In the genomic region with DNA sequence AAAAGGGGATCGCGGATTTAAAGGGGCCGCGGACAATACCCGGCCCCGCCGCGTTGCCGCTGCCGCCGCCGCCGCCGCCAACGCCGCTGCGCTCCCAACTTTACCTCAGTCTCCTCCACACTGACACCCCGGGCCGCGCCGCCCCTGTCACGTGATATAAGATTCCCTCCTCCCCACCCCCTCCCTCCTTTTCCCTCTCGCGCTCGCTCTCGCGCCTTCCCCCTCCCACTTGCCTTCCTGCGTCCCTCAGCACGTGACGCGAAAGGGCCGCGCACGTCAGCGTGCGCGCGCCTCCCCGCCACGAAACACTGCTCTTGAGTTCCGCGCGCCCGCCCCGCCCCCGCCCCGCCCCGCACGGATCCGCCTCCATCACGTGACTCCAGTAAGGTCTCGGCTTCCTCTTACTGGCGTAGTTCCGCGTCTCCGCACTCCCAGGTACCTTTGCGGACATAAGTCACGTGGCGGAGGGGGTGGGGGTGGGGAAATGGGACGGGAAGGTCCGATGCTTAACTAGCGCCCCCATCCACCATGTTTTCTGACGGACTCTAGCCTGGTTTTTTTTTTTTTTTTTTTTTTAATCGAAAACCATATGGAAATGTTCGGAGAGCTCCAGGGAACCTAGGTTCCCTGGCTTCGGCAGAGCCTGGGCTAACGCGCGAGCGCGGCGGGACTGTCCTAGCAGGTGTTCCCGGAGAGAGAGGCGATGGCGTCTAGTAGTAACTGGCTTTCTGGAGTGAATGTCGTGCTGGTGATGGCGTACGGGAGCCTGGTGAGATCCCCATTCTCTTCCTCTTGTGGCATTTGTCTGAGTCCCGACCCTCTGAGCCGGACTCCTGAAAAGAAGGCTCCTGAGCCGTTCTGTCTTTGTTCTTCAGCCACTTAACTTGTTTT, we compare ENCODE assay signal across 8 mouse cellular contexts. TPM values are rescaled to one million over a fixed set of nuclear protein-coding genes. Genes with fewer than 3 reads are reported as not detected.
DNase-seq lines count a peak whose midpoint lies in the region; ATAC-seq and TF ChIP-seq lines count a peak whose summit lies in the region.

A gene (minus strand): TSS at position 278 of the 891 bp plus-strand sequence.

- peak in 2 of 3 experiments; percentile 30; a peak in 3 of 6 replicates for TF ChIP-seq CTCF in MEL (IDR thresholded peaks at IDR 0.05 in 2 of 3, conservative IDR thresholded peaks at IDR 0.05 in 1 of 3; ENCODE audit: control insufficient read depth in 1 of 3, insufficient read depth in 1 of 3, low read depth in 2 of 3, low read length in 3 of 3, poor library complexity in 1 of 3, severe bottlenecking in 1 of 3)
- no peak for TF ChIP-seq CTCF in cerebellum, adult 2 months (IDR thresholded peaks at IDR 0.05; ENCODE audit: borderline replicate concordance, insufficient read depth, low read depth, low read length)
- TF ChIP-seq CTCF in forebrain, postnatal 0 days (IDR thresholded peaks at IDR 0.05; ENCODE audit: low read depth): peak; percentile 43; the same call in 1 of the 2 replicates

- H3K36me3 ChIP-seq in MEL (ENCODE audit: control insufficient read depth in 1 of 2, insufficient read depth in 2 of 2, low read length in 2 of 2): peaks cover 37 to 50% of the 10 kb centered on the region in 2 experiments
- H3K36me3 ChIP-seq in forebrain, postnatal 0 days (ENCODE audit: insufficient read depth): peaks cover 18% of the 10 kb centered on the region
- peaks cover 29% of the 10 kb centered on the region for H3K36me3 ChIP-seq in lung, embryonic 15.5 days

- ATAC-seq in forebrain, postnatal 0 days: peak; percentile 92
- ATAC-seq in lung, embryonic 15.5 days (ENCODE audit: borderline replicate concordance, extremely low read depth, low FRiP score, low TSS enrichment): peak; percentile 95

- peaks cover 11 to 14% of the 10 kb centered on the region in 2 experiments for H3K4me1 ChIP-seq in MEL (ENCODE audit: control insufficient read depth in 1 of 2, insufficient read depth in 2 of 2, low read length in 2 of 2)
- H3K4me1 ChIP-seq in cerebellum, adult 2 months (ENCODE audit: control insufficient read depth, insufficient read depth, low read length): peaks cover 8% of the 10 kb centered on the region
- peaks cover 18% of the 10 kb centered on the region for H3K4me1 ChIP-seq in forebrain, postnatal 0 days (ENCODE audit: insufficient read depth)
- peaks cover 26% of the 10 kb centered on the region for H3K4me1 ChIP-seq in lung, embryonic 15.5 days

- peaks cover 63% of the 10 kb centered on the region for H3K79me2 ChIP-seq in MEL (ENCODE audit: control insufficient read depth, insufficient read depth, low read length, poor library complexity)

- H3K4me3 ChIP-seq in MEL (ENCODE audit: control insufficient read depth in 1 of 2, insufficient read depth in 1 of 2, low read depth in 2 of 2, low read length in 2 of 2): peak within 1 kb of the TSS; percentile 94 to 97
- peak within 1 kb of the TSS; percentile 95 for H3K4me3 ChIP-seq in cerebellum, adult 2 months (replicated peaks; ENCODE audit: insufficient read depth, low read depth, low read length)
- H3K4me3 ChIP-seq in forebrain, postnatal 0 days (ENCODE audit: low read depth, low read length): peak within 1 kb of the TSS; percentile 87
- H3K4me3 ChIP-seq in lung, embryonic 15.5 days: peak within 1 kb of the TSS; percentile 83

- peak; percentile 100 for DNase-seq in MEL (ENCODE audit: low read depth, low spot score)
- DNase-seq in cerebellum, adult 2 months: peak; percentile 93 to 96
- peak; percentile 99 for DNase-seq in forebrain, postnatal 0 days
- peak; percentile 94 for DNase-seq in heart, postnatal 4 days
- peak; percentile 89 to 94 for DNase-seq in layer of hippocampus, adult 8-10 months (ENCODE audit: low spot score in 2 of 2)
- peak; percentile 94 for DNase-seq in ovary, adult 18-20 months (ENCODE audit: low spot score)
- DNase-seq in thymus, postnatal 0 days (ENCODE audit: low spot score): peak; percentile 99

- peak within 1 kb of the TSS; percentile 68 for H3K4me2 ChIP-seq in forebrain, postnatal 0 days (ENCODE audit: low read depth)
- peak within 1 kb of the TSS; percentile 67 for H3K4me2 ChIP-seq in lung, embryonic 15.5 days

- peak within 1 kb of the TSS; percentile 99 for H3K9ac ChIP-seq in MEL (ENCODE audit: control insufficient read depth, low read depth, low read length, poor library complexity, severe bottlenecking)
- peak within 1 kb of the TSS; percentile 96 for H3K9ac ChIP-seq in forebrain, postnatal 0 days
- peak within 1 kb of the TSS; percentile 94 for H3K9ac ChIP-seq in lung, embryonic 15.5 days

- under 1% methylated on average over 74 of the region's 81 CpGs for WGBS in cerebellum, adult 2 months
- under 1% methylated on average over 79 of the region's 81 CpGs for WGBS in forebrain, postnatal 0 days
- 1% methylated on average over 79 of the region's 81 CpGs for WGBS in lung, embryonic 15.5 days

- TF ChIP-seq EP300 in MEL (IDR thresholded peaks at IDR 0.05; ENCODE audit: low read depth in 1 of 2, low read length in 2 of 2): peak in 1 of 2 experiments; percentile 53; a peak in 2 of 4 replicates

- TF ChIP-seq POLR2A in MEL (IDR thresholded peaks at IDR 0.05; ENCODE audit: control insufficient read depth in 1 of 2, insufficient read depth in 1 of 2, low read depth in 1 of 2, low read length in 2 of 2, poor library complexity in 1 of 2): peak; percentile 63 to 83
- TF ChIP-seq POLR2A in cerebellum, adult 2 months (IDR thresholded peaks at IDR 0.05; ENCODE audit: borderline replicate concordance, insufficient read depth, low read length): peak; percentile 48; the same call in 1 of the 2 replicates

- H3K27ac ChIP-seq in MEL (ENCODE audit: control insufficient read depth, low read depth, low read length): peak within 1 kb of the TSS; percentile 89
- H3K27ac ChIP-seq in cerebellum, adult 2 months (ENCODE audit: insufficient read depth, low read length): peak within 1 kb of the TSS; percentile 79; the same call in 1 of the 2 replicates
- H3K27ac ChIP-seq in forebrain, postnatal 0 days (ENCODE audit: low read depth, low read length): peak within 1 kb of the TSS; percentile 93
- peak within 1 kb of the TSS; percentile 97 for H3K27ac ChIP-seq in lung, embryonic 15.5 days

- no peaks in the 10 kb centered on the region for H3K9me3 ChIP-seq in MEL (replicated peaks; ENCODE audit: insufficient read depth, low read length)
- no peaks in the 10 kb centered on the region for H3K9me3 ChIP-seq in forebrain, postnatal 0 days (ENCODE audit: low read length)
- H3K9me3 ChIP-seq in lung, embryonic 15.5 days: no peaks in the 10 kb centered on the region

- H3K27me3 ChIP-seq in MEL (ENCODE audit: control insufficient read depth in 1 of 2, insufficient read depth in 2 of 2, low read length in 2 of 2): no peaks in the 10 kb centered on the region
- H3K27me3 ChIP-seq in cerebellum, adult 2 months (ENCODE audit: control insufficient read depth, insufficient read depth, low read length): no peaks in the 10 kb centered on the region
- H3K27me3 ChIP-seq in forebrain, postnatal 0 days (ENCODE audit: insufficient read depth, low read length): no peaks in the 10 kb centered on the region
- H3K27me3 ChIP-seq in lung, embryonic 15.5 days: no peaks in the 10 kb centered on the region

- TF ChIP-seq RAD21 in MEL (IDR thresholded peaks at IDR 0.05; ENCODE audit: low read depth, low read length): no peak

TF ChIP-seq in MEL, 35 proteins besides CTCF, POLR2A, EP300 and RAD21 (continues in another document):
- TF ChIP-seq SMC3 (IDR thresholded peaks at IDR 0.05; ENCODE audit: low read depth, low read length): no peak
- no peak for TF ChIP-seq TAL1 (IDR thresholded peaks at IDR 0.05; ENCODE audit: low read length)
- TF ChIP-seq USF2 (IDR thresholded peaks at IDR 0.05; ENCODE audit: borderline replicate concordance in 1 of 2, insufficient read depth in 1 of 2, low read depth in 1 of 2, low read length in 2 of 2): peak; percentile 86 to 95
- 0 out of 2 replicates have a peak, but pooled peaks have one; percentile 53 for TF ChIP-seq ZMIZ1 (IDR thresholded peaks at IDR 0.05; ENCODE audit: low read depth, low read length)
- TF ChIP-seq TCF12 (IDR thresholded peaks at IDR 0.05; ENCODE audit: low read depth, low read length): peak; percentile 70
- TF ChIP-seq ETS1 (IDR thresholded peaks at IDR 0.05; ENCODE audit: low read depth, low read length): peak; percentile 62
- peak; percentile 99 for TF ChIP-seq ELF1 (IDR thresholded peaks at IDR 0.05; ENCODE audit: low read depth, low read length)
- TF ChIP-seq BHLHE40 (IDR thresholded peaks at IDR 0.05; ENCODE audit: borderline replicate concordance, low read depth, low read length): peak; percentile 94
- TF ChIP-seq MAX (IDR thresholded peaks at IDR 0.05; ENCODE audit: low read length): peak; percentile 91
- peak; percentile 64; the same call in 1 of the 2 replicates for TF ChIP-seq KAT2A (conservative IDR thresholded peaks at IDR 0.05; ENCODE audit: low read depth, low read length)
- no peak for TF ChIP-seq ZC3H11A (IDR thresholded peaks at IDR 0.05; ENCODE audit: low read depth, low read length)
- peak; percentile 70 for TF ChIP-seq NELFE (IDR thresholded peaks at IDR 0.05; ENCODE audit: low read depth, low read length)
- peak; percentile 68; the same call in 1 of the 2 replicates for TF ChIP-seq POLR2AphosphoS2 (IDR thresholded peaks at IDR 0.05; ENCODE audit: low read length)
- TF ChIP-seq MAZ (IDR thresholded peaks at IDR 0.05; ENCODE audit: low read depth, low read length): peak; percentile 98; the same call in 1 of the 2 replicates
- no peak for TF ChIP-seq GABPA (IDR thresholded peaks at IDR 0.05; ENCODE audit: low read depth, low read length)
- TF ChIP-seq RCOR1 (IDR thresholded peaks at IDR 0.05; ENCODE audit: low read depth, low read length): peak; percentile 41; the same call in 1 of the 2 replicates
- no peak for TF ChIP-seq POLR2AphosphoS5 (IDR thresholded peaks at IDR 0.05; ENCODE audit: borderline replicate concordance, low read depth, low read length)
- TF ChIP-seq UBTF (IDR thresholded peaks at IDR 0.05; ENCODE audit: borderline replicate concordance, insufficient read depth, low read depth, low read length): no peak
- TF ChIP-seq GATA1 (IDR thresholded peaks at IDR 0.05; ENCODE audit: low read depth, low read length): no peak
- peak; percentile 95 for TF ChIP-seq USF1 (IDR thresholded peaks at IDR 0.05; ENCODE audit: low read depth, low read length)

RNA-seq across cellular contexts. Expression of the gene that starts here (rescaled TPM):
- total RNA-seq in MEL (2012; rRNA removed): 102 and 107 TPM in 2 replicates
- 100 to 1,000 TPM; 247 to 442 TPM for polyA plus RNA-seq in MEL (2012; ENCODE audit: insufficient read depth in 1 of 2, insufficient read length in 2 of 2, low read depth in 1 of 2, low replicate concordance in 2 of 2, missing spikeins in 1 of 2)
- 90.4 and 102 TPM in 2 replicates for polyA plus RNA-seq in cerebellum, adult 2 months (2012; rRNA removed)
- total RNA-seq in forebrain, postnatal 0 days (2014; rRNA removed): 76.9 and 103 TPM in 2 replicates
- polyA plus RNA-seq in forebrain, postnatal 0 days (2015; fragmentation: Nextera tagmentation; extraction: Ambion mirVana): 93.8 and 118 TPM in 2 replicates
- total RNA-seq in heart, postnatal 4 days (2021): 100 to 1,000 TPM; 160 to 164 TPM
- total RNA-seq in layer of hippocampus, adult 8-10 months (2022): 100 to 1,000 TPM; 165 to 186 (median 173) TPM
- 153 and 157 TPM in 2 replicates for polyA plus RNA-seq in lung, embryonic 15.5 days (2015; fragmentation: Nextera tagmentation; extraction: Ambion mirVana)
- 142 and 145 TPM in 2 replicates for polyA plus RNA-seq in thymus, postnatal 0 days (2015; fragmentation: Nextera tagmentation; extraction: Ambion mirVana)

Comparison
In these comparisons a context has a peak if more than half of its experiments do, and no peak if none do; other contexts are left out.
1. Peak in every context shown above with its lines: DNase-seq, ATAC-seq, H3K4me3 ChIP-seq and H3K27ac ChIP-seq.